Mouse (Mus musculus) cerebellum, adult 11 months (tissue): ENCODE data around the gene Slc17a7.

ENCODE experiments used
- DNase-seq: peaks from one replicate; pipeline ENCODE4 v3.0.0; 2022

The Slc17a7 gene

DNA sequence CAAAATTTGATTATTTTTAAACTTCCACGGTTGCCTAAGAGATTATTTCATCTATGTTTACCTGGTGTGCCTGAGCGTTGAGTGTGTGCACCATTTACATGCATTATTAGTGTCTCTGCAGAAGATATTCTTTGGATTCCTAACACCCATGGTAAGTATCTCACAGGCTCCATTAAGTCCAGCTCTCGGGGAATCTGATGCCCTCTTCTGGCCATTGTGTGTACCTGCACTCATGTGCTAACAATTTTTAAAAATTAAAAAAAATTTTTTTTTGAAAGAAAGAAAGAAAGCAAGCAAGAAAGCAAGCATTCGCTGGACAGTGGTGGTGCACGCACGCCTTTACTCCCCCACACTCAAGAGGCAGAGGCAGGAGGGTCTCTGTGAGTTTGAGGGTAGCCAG is 44.5 kb downstream of the Slc17a7 start:
- no peak for DNase-seq

DNA sequence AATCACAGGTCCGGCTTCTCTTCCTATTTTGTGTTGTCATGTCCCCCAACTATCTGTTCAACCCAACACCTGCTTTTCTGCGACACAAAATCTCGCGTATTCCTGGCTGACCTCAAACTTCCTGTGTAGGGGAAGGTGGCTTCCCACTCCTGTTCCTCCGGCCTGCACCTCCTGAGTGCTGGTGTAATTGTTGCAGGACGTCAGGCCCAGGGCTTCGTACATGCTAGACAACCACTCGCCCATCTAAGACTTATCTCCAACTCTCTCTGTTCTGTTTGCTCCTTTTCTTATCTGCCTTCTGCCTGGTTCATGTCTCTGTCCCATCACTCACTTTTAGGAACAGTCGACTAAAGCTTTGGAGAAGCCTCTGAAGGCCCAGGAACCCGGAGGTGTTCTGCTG is 47.3 kb downstream of the Slc17a7 start:
- no peak for DNase-seq

DNA sequence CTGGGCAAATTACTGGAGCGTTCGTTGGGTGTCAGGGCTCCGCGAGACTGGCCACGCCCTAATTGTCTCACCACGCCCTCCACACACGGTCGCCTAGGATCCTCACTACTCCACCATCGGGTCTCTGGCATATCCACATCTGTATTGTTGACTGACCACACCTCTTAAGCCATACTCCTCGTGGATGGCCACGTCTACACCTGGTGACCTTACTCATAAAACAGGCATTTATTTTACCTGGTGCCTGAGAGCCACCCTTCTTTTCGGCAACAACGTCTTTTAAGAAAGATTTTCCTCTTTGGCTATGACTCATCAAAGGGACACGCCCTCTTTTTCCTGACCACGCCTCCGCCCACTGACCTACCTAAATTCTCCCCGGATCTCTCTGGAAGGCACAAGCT is 48.1 kb downstream of the Slc17a7 start, which contains the start of gene Dkkl1:
Gene Dkkl1, minus strand, starts transcription at position 297 of the 401 bp plus-strand sequence.
- no peak for DNase-seq

DNA sequence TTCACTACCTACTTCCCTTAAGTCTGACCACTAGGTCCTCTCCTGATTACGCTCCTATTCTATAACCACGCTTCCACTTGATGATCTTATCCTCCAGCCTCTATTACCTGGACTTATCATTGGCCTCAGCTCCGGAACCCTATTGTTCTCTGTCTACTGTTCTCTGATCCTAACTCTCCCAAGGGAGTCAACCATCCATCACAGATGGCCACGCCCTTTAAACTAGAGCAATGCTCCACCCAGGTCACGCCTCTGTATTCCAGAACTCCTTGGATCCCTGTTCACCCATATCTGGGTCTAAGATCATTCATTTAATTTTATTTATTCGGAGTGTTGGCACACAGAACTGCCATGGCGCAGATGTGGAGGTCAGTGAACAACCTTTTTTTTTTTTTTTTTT is 48.6 kb downstream of the Slc17a7 start:
- DNase-seq: no peak

DNA sequence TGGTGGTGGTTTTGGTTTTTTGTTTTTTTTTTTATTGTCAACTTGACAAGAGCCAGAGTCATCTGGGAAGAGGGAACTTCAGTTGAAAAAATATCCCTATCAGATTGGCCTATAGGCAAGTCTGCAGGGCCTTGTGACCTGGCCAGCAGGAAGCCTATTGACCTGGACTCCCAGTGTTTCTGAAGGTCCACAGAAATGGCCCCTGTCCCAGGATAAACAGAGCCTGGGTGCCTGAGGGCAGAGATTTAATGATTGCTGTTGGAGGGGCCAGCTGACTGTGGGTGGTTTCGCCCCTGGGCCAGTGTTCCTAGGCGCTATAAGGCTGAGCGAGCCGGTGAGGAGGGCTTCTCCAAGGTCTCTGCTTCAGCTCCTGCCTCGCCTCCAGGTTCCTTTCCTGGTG is 50.0 kb downstream of the Slc17a7 start:
- DNase-seq: no peak

DNA sequence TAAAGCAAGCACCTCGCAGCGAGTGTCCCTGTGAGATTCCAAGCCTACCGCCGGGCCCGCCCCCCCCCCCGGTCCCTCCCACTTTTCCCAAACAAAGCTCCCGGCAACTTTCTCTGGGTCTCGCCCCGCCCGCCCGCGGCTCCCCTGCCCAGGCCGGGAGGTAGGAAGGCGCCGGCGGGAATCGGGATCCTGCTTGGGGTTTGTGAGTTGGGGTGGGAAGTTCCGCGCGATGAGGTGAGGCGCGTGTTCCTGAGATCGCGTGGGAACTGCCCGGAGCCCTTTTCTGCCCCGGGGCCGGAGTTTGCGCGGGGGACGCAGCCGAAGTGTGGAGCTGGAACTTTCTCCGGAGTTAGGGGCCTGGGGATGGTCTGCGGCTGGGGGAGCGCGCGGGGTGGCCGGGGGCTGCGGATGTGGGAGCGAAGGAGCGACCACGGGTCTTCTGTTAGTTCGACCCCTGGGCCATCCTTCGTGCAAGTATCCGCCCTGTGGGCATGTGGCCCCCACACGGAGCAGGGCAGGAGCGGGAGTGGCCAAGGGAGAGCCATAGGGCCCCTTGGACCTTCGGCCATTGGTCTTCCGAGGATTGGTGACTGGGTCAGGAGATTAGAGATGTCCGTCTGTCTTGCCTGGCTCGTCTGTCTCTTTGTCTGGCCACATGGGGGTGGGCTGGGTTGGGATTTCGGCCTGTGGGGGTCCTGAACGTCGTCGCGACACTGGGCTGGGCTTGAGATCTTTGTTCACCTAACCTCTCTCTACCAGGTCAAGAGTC is 52.1 kb downstream of the Slc17a7 start, which contains the start of gene Tead2:
Gene Tead2, plus strand, starts transcription at position 81 of the 769 bp plus-strand sequence.
- DNase-seq: no peak

DNA sequence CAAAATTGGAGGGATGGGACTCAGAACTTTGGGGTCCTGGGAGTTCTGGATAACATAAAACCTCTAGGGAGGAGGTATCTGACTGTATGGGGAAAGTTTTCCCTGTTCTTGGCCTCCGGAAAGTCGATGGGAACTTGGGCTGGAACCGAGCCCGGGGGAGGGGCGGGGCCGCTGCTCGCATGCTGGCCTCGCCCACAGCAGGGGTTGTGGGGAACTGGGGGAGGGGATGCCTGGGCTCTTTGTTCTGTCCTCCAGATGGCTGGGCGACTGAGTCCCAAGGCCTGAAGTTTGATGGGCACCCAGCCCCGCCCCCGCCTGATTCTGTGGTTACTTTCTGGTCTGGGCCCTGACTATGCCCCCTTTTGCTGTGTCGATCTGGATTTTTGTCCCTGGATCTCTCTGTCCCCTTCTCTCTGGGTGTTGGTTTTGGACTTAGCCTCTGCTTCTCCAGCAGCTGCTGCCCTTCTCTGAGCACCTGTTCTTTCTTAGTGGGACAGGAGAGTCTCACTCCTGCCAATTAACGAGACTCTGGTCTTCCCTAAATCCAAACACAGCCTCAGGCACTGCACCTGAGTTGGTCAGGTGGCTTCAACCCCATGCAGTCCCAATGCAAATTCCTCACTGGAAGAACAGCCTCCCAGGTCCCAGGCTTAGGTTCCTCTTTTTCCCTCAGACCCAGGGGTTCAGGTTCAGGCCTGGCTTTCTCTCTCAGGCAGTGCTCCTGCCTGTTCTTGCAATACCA is 52.9 kb downstream of the Slc17a7 start:
- DNase-seq: no peak

DNA sequence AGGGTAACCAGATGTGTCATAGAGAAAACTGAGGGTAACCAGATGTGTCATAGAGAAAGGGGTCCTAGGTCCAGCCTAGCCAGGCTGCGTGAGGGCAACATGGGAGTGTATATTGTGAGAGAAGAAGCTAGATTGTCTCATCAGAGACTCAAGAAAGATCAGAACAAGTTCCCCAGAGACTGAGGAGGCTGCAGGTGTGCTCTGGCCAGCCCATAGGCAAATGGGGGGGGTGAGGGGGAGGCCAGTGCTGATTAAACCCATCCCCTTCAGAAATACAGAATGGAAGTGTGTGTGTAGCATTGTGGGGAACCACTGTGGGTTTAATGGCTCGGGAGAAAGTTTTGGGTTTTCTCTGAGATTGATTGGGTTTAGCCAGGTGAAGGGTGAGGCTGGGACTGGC is 57.9 kb downstream of the Slc17a7 start:
- DNase-seq: no peak

DNA sequence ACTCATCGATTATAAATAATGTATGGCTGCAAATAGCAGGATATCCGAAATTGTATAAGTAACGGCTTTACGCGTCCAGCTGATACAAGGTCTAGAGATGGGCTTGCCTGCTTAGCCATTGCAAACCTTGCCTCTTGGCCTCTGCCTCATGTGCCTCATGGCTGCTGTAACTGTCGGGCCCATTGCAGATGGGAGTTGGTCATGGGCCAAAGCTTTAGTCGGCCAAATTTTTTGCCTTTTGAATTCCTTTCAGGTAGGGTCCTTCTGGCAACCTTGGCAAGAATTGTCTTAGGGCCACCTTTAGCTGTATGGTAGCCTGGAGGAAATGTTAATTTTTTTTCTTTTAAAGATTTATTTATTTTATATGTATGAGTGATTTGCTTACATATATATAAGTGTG is 61.1 kb downstream of the Slc17a7 start:
- no peak for DNase-seq
